Mouse (Mus musculus) urinary bladder, postnatal 36 days (tissue): ENCODE measurements around the gene Slc39a13.

Experiments used
- DNase-seq, 2 experiments: peaks; one replicate each; pipeline ENCODE4 v3.0.0; 2022; ENCODE audit warnings: low spot score in 2 of 2, mixed read lengths in 1 of 2

Gene Slc39a13

GRCm38 (mm10) chr2:91088987-91089386 lies 18.8 kb upstream of the Slc39a13 start:
- no peak for DNase-seq

- no peak for DNase-seq
Observed at GRCm38 (mm10) chr2:91087453-91087852, 17.2 kb upstream of the Slc39a13 start.

GRCm38 (mm10) chr2:91086392-91087237 lies 16.4 kb upstream of the Slc39a13 start:
- no peak for DNase-seq

GRCm38 (mm10) chr2:91085494-91086391 lies 15.5 kb upstream of the Slc39a13 start:
- DNase-seq: no peak

GRCm38 (mm10) chr2:91084179-91084820 lies 14.1 kb upstream of the Slc39a13 start:
- DNase-seq: no peak

- no peak for DNase-seq
Observed at GRCm38 (mm10) chr2:91083366-91083940, 13.2 kb upstream of the Slc39a13 start.

GRCm38 (mm10) chr2:91082844-91083243 lies 12.6 kb upstream of the Slc39a13 start:
- DNase-seq: no peak

- DNase-seq: no peak
Observed at GRCm38 (mm10) chr2:91081775-91082695, 11.8 kb upstream of the Slc39a13 start, which contains the start of gene Spi1. Gene Spi1, plus strand, starts transcription at chr2:91082390.

- no peak for DNase-seq
Observed at GRCm38 (mm10) chr2:91080784-91081513, 10.7 kb upstream of the Slc39a13 start.

- DNase-seq: no peak
Observed at GRCm38 (mm10) chr2:91079026-91079384, 8.8 kb upstream of the Slc39a13 start.

- no peak for DNase-seq
Observed at GRCm38 (mm10) chr2:91078314-91079025, 8.3 kb upstream of the Slc39a13 start.

- no peak for DNase-seq
Observed at GRCm38 (mm10) chr2:91077957-91078313, 7.7 kb upstream of the Slc39a13 start.

GRCm38 (mm10) chr2:91072092-91072491 lies 1.9 kb upstream of the Slc39a13 start:
- no peak for DNase-seq

GRCm38 (mm10) chr2:91071059-91071458 lies 842 bp upstream of the Slc39a13 start:
- DNase-seq: no peak

- no peak for DNase-seq
Observed at GRCm38 (mm10) chr2:91069306-91070000, 764 bp downstream of the Slc39a13 start.

GRCm38 (mm10) chr2:91068872-91069165 lies 1.4 kb downstream of the Slc39a13 start:
- no peak for DNase-seq

- DNase-seq: no peak
Observed at GRCm38 (mm10) chr2:91068162-91068871, 1.9 kb downstream of the Slc39a13 start.

- DNase-seq: no peak
Observed at GRCm38 (mm10) chr2:91066455-91066854, 3.8 kb downstream of the Slc39a13 start.
